Mouse (Mus musculus): ENCODE results near the gene Sec22c.

- TF ChIP-seq CTCF (conservative IDR thresholded peaks at IDR 0.05; ENCODE audit: low read length) (no peak), POU5F1 (IDR thresholded peaks at IDR 0.05; ENCODE audit: borderline replicate concordance, low read length) (no peak)
These were observed 35.2 kb upstream of the Sec22c start for GRCm38 (mm10) chr9:121740490-121740889.
